Mouse (Mus musculus) spleen, adult 18-20 months (tissue): Measurements from ENCODE around the gene Aph1b.
"Not testable (repeated sequence)": the region's sequence is repeated elsewhere in the genome, so short reads cannot be mapped to it uniquely, and the experiment has no call there.

ENCODE experiments used
- DNase-seq, 2 experiments: peaks; one replicate each; pipeline ENCODE4 v3.0.0; 2022; ENCODE audit warnings: mixed read lengths in 2 of 2

Aph1b gene

GRCm38 (mm10) chr9:66795464-66796324, at the start of gene Aph1b:
TSS of gene Aph1b (minus strand) at chr9:66795490.
- peak; percentile 85 to 92 for DNase-seq

GRCm38 (mm10) chr9:66835097-66835480, 39.8 kb upstream of the Aph1b start:
- DNase-seq = no peak

- peak; percentile 98 to 100 for DNase-seq
Measured at GRCm38 (mm10) chr9:66834318-66835096, 39.2 kb upstream of the Aph1b start, which contains the start of gene Aph1c. TSS of gene Aph1c (minus strand) at chr9:66834726.

- DNase-seq = peak in 1 of 2 experiments; percentile 9
Measured at GRCm38 (mm10) chr9:66833851-66834250, 38.6 kb upstream of the Aph1b start.

- DNase-seq = no peak
Measured at GRCm38 (mm10) chr9:66832366-66832908, 37.1 kb upstream of the Aph1b start.

GRCm38 (mm10) chr9:66825990-66826389, 30.7 kb upstream of the Aph1b start:
- no peak for DNase-seq

GRCm38 (mm10) chr9:66822255-66822654, 27.0 kb upstream of the Aph1b start:
- DNase-seq = not testable (repeated sequence)

- DNase-seq = no peak
Measured at GRCm38 (mm10) chr9:66820996-66821395, 25.7 kb upstream of the Aph1b start.

GRCm38 (mm10) chr9:66813392-66813791, 18.1 kb upstream of the Aph1b start:
- no peak for DNase-seq

GRCm38 (mm10) chr9:66805951-66806350, 10.7 kb upstream of the Aph1b start:
- not testable (repeated sequence) for DNase-seq

- no peak for DNase-seq
Measured at GRCm38 (mm10) chr9:66801947-66802346, 6.7 kb upstream of the Aph1b start.

- no peak for DNase-seq
Measured at GRCm38 (mm10) chr9:66796739-66797138, 1.4 kb upstream of the Aph1b start, which contains the start of gene Gm10647. TSS of gene Gm10647 (plus strand) at chr9:66797039.

GRCm38 (mm10) chr9:66794629-66795463, 444 bp downstream of the Aph1b start:
- DNase-seq = no peak

- no peak for DNase-seq
Measured at GRCm38 (mm10) chr9:66787821-66788220, 7.5 kb downstream of the Aph1b start.

GRCm38 (mm10) chr9:66784552-66784951, 10.7 kb downstream of the Aph1b start:
- DNase-seq = peak in 1 of 2 experiments; percentile 18

- DNase-seq = no peak
Measured at GRCm38 (mm10) chr9:66770701-66771100, 24.6 kb downstream of the Aph1b start.

- DNase-seq = no peak
Measured at GRCm38 (mm10) chr9:66769275-66769674, 26.0 kb downstream of the Aph1b start.

- DNase-seq = no peak
Measured at GRCm38 (mm10) chr9:66768721-66769120, 26.6 kb downstream of the Aph1b start.

- DNase-seq = no peak
Measured at GRCm38 (mm10) chr9:66760991-66761390, 34.3 kb downstream of the Aph1b start.

- no peak for DNase-seq
Measured at GRCm38 (mm10) chr9:66752849-66753248, 42.4 kb downstream of the Aph1b start.

GRCm38 (mm10) chr9:66748390-66748789, 46.9 kb downstream of the Aph1b start:
- DNase-seq = no peak

GRCm38 (mm10) chr9:66744531-66744930, 50.8 kb downstream of the Aph1b start:
- no peak for DNase-seq
